Mouse (Mus musculus) brain, embryonic 14.5 days (tissue): ENCODE results near the gene Znhit6.

Experiments
- CTCF ChIP-seq: fragments of 200-500 bp; IDR thresholded peaks from 2 replicates; pipeline ENCODE4 v1.5.1; 2012; ENCODE audit warnings: inconsistent platforms, mild to moderate bottlenecking, moderate library complexity, borderline replicate concordance; ENCODE audit not compliant: insufficient read depth, insufficient read length; ENCODE audit errors: extremely low read depth
- POLR2A ChIP-seq: fragments of 200-500 bp; IDR thresholded peaks from 2 replicates; pipeline ENCODE4 v1.6.1; 2012; ENCODE audit warnings: mild to moderate bottlenecking, inconsistent platforms, borderline replicate concordance; ENCODE audit not compliant: poor library complexity, insufficient read depth, insufficient read length, severe bottlenecking; ENCODE audit errors: extremely low read depth

DNA sequence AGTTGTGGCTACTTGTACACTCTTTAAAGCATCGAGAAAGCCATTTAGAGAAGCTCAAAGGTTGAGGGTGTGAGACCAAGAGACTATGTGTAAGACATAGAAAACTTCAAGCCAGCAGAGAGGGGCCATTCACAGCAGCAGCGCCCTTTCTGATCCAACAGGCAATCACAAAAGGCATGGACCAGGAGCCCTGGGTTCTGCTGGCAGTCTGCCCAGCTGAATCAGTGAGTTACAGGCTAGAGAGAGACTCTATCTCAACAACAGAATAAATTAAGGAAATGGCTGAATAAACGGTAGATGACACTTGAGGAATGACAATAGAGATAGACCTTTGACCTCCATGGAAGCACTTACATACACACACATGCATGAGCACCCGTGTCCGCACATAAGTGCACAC is 52.6 kb downstream of the Znhit6 start:
- TF ChIP-seq CTCF (no peak), POLR2A (no peak)
